Mouse (Mus musculus) spleen, adult 2 months (tissue): ENCODE measurements around the gene Trim62.

Experiments used
- CTCF ChIP-seq: fragments of 200-500 bp; IDR thresholded peaks from 2 replicates; pipeline ENCODE4 v1.5.1; 2011; ENCODE audit warnings: mild to moderate bottlenecking, inconsistent platforms; ENCODE audit not compliant: insufficient read depth, insufficient read length, insufficient replicate concordance; ENCODE audit errors: extremely low read depth
- POLR2A ChIP-seq: fragments of 200-500 bp; IDR thresholded peaks from 2 replicates; pipeline ENCODE4 v1.6.1; 2011; ENCODE audit warnings: low read depth, low read length, inconsistent platforms

- TF ChIP-seq CTCF = no peak
- no peak for TF ChIP-seq POLR2A
These were observed 31.0 kb upstream of the Trim62 start for GRCm38 (mm10) chr4:128852266-128852887.
